Mouse (Mus musculus) heart, postnatal 36 days (tissue): ENCODE data around the gene Tbx6. TPM values are rescaled to one million over a fixed set of nuclear protein-coding genes. Genes with fewer than 3 reads are reported as not detected.

Experiments used
- DNase-seq, 2 experiments: peaks; one replicate each; pipeline ENCODE4 v3.0.0; 2021 to 2022
- intact Hi-C: fragments of 180-260 bp; cut with DNase I; formaldehyde crosslinking; loops from one replicate; pipeline ENCODE4 v1.15.1; 2025
- total RNA-seq, 2 experiments: library from RNA; stranded (reverse); gene quantifications; 2 replicates each; pipeline ENCODE4 v1.2.3; 2021

The Tbx6 gene
- under 1 TPM; 0.24 to 0.44 TPM for total RNA-seq

- DNase-seq: peak in 1 of 2 experiments; percentile 34
- intact Hi-C loops: loop anchor here (1.0 to 5.0 kb wide), 2 partner anchors 11 to 279 kb away; partner anchors contain the start of genes Atxn2l and Ppp4c
These were observed at the start of gene Tbx6 for GRCm38 (mm10) chr7:126780971-126781635. Gene Tbx6 (plus strand): TSS chr7:126781483.

- intact Hi-C loops: no loop called here
- DNase-seq: no peak
These were observed 45.2 kb upstream of the Tbx6 start for GRCm38 (mm10) chr7:126736122-126736521.

GRCm38 (mm10) chr7:126739551-126739950, 41.7 kb upstream of the Tbx6 start:
- intact Hi-C loops: no loop called here
- no peak for DNase-seq

GRCm38 (mm10) chr7:126740132-126740735, 41.0 kb upstream of the Tbx6 start:
- intact Hi-C loops: no loop called here
- no peak for DNase-seq

GRCm38 (mm10) chr7:126740977-126741376, 40.3 kb upstream of the Tbx6 start:
- intact Hi-C loops: no loop called here
- DNase-seq: no peak

- intact Hi-C loops: no loop called here
- no peak for DNase-seq
These were observed 39.8 kb upstream of the Tbx6 start for GRCm38 (mm10) chr7:126741452-126741851.

GRCm38 (mm10) chr7:126741964-126742482, 39.3 kb upstream of the Tbx6 start:
- DNase-seq: no peak
- intact Hi-C loops: no loop called here

GRCm38 (mm10) chr7:126746066-126746465, 35.2 kb upstream of the Tbx6 start:
- no peak for DNase-seq
- intact Hi-C loops: no loop called here

GRCm38 (mm10) chr7:126746798-126747197, 34.5 kb upstream of the Tbx6 start:
- intact Hi-C loops: no loop called here

GRCm38 (mm10) chr7:126748824-126749223, 32.5 kb upstream of the Tbx6 start:
- DNase-seq: no peak
- intact Hi-C loops: no loop called here

More at GRCm38 (mm10) chr7:126746798-126747197, 34.5 kb upstream of the Tbx6 start:
- DNase-seq: no peak

- DNase-seq: no peak
These were observed 31.5 kb upstream of the Tbx6 start for GRCm38 (mm10) chr7:126749582-126750343.

GRCm38 (mm10) chr7:126754866-126755265, 26.4 kb upstream of the Tbx6 start:
- intact Hi-C loops: loop anchor here (2.0 to 5.0 kb wide), 2 partner anchors 36 to 108 kb away; partner anchors contain the start of gene Sgf29
- DNase-seq: peak; percentile 78 to 79

More at GRCm38 (mm10) chr7:126749582-126750343, 31.5 kb upstream of the Tbx6 start:
- intact Hi-C loops: no loop called here

GRCm38 (mm10) chr7:126758539-126758938, 22.7 kb upstream of the Tbx6 start:
- no peak for DNase-seq
- intact Hi-C loops: loop anchor here (2.0 to 5.0 kb wide), 3 partner anchors 18 to 111 kb away; partner anchors contain the start of genes Sgf29 and Ypel3

- DNase-seq: peak; percentile 86 to 88
- intact Hi-C loops: loop anchor here (2.0 to 5.0 kb wide), 3 partner anchors 18 to 112 kb away; partner anchors contain the start of genes Sgf29 and Ypel3
These were observed 22.1 kb upstream of the Tbx6 start, which contains the start of gene Mapk3 for GRCm38 (mm10) chr7:126759050-126759671. Gene Mapk3 (plus strand): TSS chr7:126759601.

GRCm38 (mm10) chr7:126759672-126760390, 21.5 kb upstream of the Tbx6 start:
- intact Hi-C loops: loop anchor here (2.0 to 5.0 kb wide), 3 partner anchors 17 to 113 kb away; partner anchors contain the start of genes Sgf29 and Ypel3

GRCm38 (mm10) chr7:126760391-126760802, 20.9 kb upstream of the Tbx6 start:
- intact Hi-C loops: no loop called here
- peak; percentile 75 to 76 for DNase-seq

More at GRCm38 (mm10) chr7:126759672-126760390, 21.5 kb upstream of the Tbx6 start:
- DNase-seq: no peak

- no peak for DNase-seq
- intact Hi-C loops: no loop called here
These were observed 20.3 kb upstream of the Tbx6 start for GRCm38 (mm10) chr7:126760956-126761355.

- intact Hi-C loops: no loop called here
- no peak for DNase-seq
These were observed 19.7 kb upstream of the Tbx6 start for GRCm38 (mm10) chr7:126761529-126762067.

GRCm38 (mm10) chr7:126762471-126763008, 18.7 kb upstream of the Tbx6 start:
- intact Hi-C loops: no loop called here
- DNase-seq: no peak
